Mouse (Mus musculus): ENCODE results near the gene Klhdc7a.

DNA sequence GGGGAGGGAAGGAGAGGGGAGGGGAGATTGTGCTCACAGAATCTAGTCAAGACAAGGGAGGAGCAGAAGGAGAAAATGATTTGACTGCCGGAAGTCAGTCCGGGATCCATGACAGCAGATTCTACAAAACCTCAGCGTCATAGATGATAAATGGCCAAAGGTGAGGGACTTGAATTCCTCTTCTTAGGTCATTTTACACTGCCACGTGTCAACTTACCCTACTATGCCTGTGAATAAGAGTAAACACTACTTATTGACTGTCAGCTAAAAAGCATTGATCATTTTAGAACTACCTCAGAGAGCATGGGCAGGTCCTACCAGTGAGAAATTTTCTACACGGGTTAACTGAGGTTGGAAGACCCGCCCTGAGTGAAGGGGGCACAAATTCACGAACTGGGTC, 36.9 kb downstream of the Klhdc7a start:
- TF ChIP-seq CTCF (IDR thresholded peaks at IDR 0.05; ENCODE audit: control insufficient read depth, insufficient read depth, insufficient read length), result no peak
- TF ChIP-seq USF1 (IDR thresholded peaks at IDR 0.05; ENCODE audit: low read depth), result no peak
- no peak for TF ChIP-seq MAX (IDR thresholded peaks at IDR 0.05)
- no peak for TF ChIP-seq MYOG (IDR thresholded peaks at IDR 0.05; ENCODE audit: control insufficient read depth, extremely low read depth, insufficient read length)
- no peak for TF ChIP-seq CEBPB (IDR thresholded peaks at IDR 0.05; ENCODE audit: low read depth)
- no peak for TF ChIP-seq FOSL1 (IDR thresholded peaks at IDR 0.05; ENCODE audit: insufficient read depth, low read length, poor library complexity, severe bottlenecking)
